Mouse (Mus musculus) heart, postnatal 0 days (tissue): ENCODE results near the gene Wwox.

Experiments used
- CTCF ChIP-seq: IDR thresholded peaks from 2 replicates; pipeline ENCODE4 v1.5.1; 2016; ENCODE audit warnings: antibody characterized with exemption, control low read depth, low read depth
- EP300 ChIP-seq: IDR thresholded peaks from 2 replicates; pipeline ENCODE4 v1.6.1; 2016; ENCODE audit warnings: antibody characterized with exemption, low read depth

GRCm38 (mm10) chr8:115395840-115396239 is 956.4 kb downstream of the Wwox start:
- TF ChIP-seq EP300, result no peak
- TF ChIP-seq CTCF, result peak; percentile 64
